ENCODE assay signal across 1 mouse cellular context in genomic region chr4:106679152-106679551, GRCm38 (mm10).
TF ChIP-seq lines count a peak whose summit lies in the region.

No protein-coding gene starts in this region.

TF ChIP-seq in CH12.LX, 34 proteins besides CTCF, POLR2A, EP300 and RAD21 (continued from another document):
- TF ChIP-seq ETS1 (conservative IDR thresholded peaks at IDR 0.05; ENCODE audit: low read depth, low read length) (no peak), TCF12 (IDR thresholded peaks at IDR 0.05; ENCODE audit: low read depth, low read length) (no peak), UBTF (IDR thresholded peaks at IDR 0.05; ENCODE audit: low read depth, low read length) (no peak), CHD2 (IDR thresholded peaks at IDR 0.05; ENCODE audit: low read length) (no peak)
